Mouse (Mus musculus) retina, adult 2 months (tissue): Measurements from ENCODE around the gene Olfr867.

Experiments
- DNase-seq: peaks from one replicate; pipeline ENCODE4 v3.0.0-alpha.2; 2012; ENCODE audit warnings: low read depth, low spot score

Olfr867 gene

GRCm38 (mm10) chr9:20057462-20057861, at the start of gene Olfr867:
Gene Olfr867, minus strand, starts transcription at chr9:20057562.
- no peak for DNase-seq

GRCm38 (mm10) chr9:20098326-20098725, 41.0 kb upstream of the Olfr867 start, which contains the start of gene Olfr868:
Gene Olfr868, plus strand, starts transcription at chr9:20098626.
- no peak for DNase-seq

GRCm38 (mm10) chr9:20073523-20074177, 16.3 kb upstream of the Olfr867 start:
- no peak for DNase-seq

- no peak for DNase-seq
Measured at GRCm38 (mm10) chr9:20071291-20071690, 13.9 kb upstream of the Olfr867 start.

GRCm38 (mm10) chr9:20070236-20070635, 12.9 kb upstream of the Olfr867 start:
- no peak for DNase-seq

- no peak for DNase-seq
Measured at GRCm38 (mm10) chr9:20047964-20048363, 9.4 kb downstream of the Olfr867 start.

- no peak for DNase-seq
Measured at GRCm38 (mm10) chr9:20027935-20028334, 29.4 kb downstream of the Olfr867 start, which contains the start of gene Olfr866. Gene Olfr866, minus strand, starts transcription at chr9:20028035.
